Mouse (Mus musculus): Measurements from ENCODE around the gene Ccdc78.

Gene Ccdc78

GRCm38 (mm10) chr17:25810890-25811289 lies 24.5 kb downstream of the Ccdc78 start:
- no peak for DNase-seq (ENCODE audit: low spot score in 2 of 2)

GRCm38 (mm10) chr17:25813471-25813870 lies 27.1 kb downstream of the Ccdc78 start:
- DNase-seq (ENCODE audit: low spot score in 2 of 2), result peak; percentile 61 to 77

GRCm38 (mm10) chr17:25817662-25818061 lies 31.3 kb downstream of the Ccdc78 start:
- no peak for DNase-seq (ENCODE audit: low spot score in 2 of 2)

DNA sequence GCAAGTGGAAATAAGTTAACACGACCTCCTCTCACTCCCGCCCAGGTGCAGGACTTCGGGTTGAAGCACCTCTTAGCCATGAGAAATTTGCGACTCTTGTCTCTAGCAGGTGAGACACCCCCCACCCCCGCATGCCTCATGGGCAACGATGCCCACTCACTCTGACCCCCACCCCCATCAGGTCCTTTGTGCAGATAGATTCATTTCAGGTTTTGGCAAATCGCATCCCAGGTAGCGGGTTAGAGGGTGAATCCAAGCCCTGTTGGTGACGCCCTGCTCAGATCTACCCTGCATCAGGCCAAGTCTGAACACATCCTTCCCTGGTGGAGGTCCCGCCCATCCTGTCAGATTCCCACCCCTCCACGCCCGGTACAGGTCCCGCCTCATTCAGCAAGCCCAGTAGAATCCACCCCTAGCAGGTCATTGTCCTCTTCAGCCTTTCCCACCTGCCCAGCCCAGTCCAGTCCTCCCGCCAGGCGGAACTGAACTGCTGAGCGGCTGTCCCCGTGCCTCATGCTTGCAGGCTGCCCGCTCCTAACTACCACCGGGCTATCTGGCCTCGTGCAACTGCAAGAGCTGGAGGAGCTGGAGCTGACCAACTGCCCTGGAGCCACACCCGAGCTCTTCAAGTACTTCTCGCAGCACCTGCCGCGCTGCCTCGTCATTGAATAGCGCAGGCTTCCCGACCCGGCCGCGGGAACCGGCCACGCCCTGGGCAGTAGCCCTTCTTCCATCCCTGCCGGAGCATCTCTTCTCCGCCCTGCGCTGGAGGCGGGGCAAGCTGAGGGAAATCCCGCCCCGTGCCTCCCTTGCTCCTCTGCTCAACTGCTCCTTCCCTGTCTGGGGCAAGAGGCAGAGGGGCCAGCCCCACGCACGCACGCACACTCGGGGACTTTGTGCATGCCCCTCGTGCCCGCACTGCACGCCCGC lies 32.7 kb downstream of the Ccdc78 start:
- no peak for DNase-seq (ENCODE audit: low spot score in 2 of 2)

GRCm38 (mm10) chr17:25823452-25823851 lies 37.1 kb downstream of the Ccdc78 start, which contains the start of gene Wdr24:
Gene Wdr24, plus strand, starts transcription at chr17:25823627.
- DNase-seq (ENCODE audit: low spot score in 2 of 2), result peak; percentile 52 to 69

DNA sequence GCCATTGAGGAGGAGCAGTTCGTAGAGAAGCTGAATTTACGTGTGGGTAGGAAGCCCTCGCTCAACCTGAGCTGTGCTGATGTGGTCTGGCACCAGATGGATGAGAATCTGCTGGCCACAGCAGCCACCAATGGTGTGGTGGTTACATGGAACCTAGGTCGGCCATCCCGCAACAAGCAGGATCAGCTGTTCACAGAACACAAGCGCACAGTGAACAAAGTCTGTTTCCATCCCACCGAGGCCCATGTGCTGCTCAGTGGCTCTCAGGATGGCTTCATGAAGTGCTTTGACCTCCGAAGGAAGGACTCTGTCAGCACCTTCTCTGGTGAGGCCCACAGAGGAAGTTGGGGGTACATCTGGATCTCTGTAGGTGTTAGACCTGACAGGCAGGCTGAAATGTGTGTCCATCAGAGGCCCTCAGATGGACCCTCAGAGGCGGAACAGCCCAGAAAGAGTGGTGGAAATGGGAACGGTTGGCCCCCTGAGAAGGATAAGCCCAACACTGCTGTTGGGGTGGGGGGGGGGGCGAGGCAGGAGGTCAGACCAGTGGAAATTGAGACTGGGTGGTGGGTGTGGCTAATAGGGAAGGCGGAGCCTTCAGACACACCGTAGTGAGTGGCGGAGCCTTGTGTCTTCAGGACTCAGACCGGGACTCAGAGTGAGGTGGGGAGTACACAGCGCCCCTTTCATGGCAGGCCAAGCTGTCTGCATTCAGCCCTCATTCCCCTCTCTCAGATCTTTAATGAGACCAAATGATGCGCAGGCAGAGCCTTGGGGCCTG lies 38.2 kb downstream of the Ccdc78 start:
- DNase-seq (ENCODE audit: low spot score in 2 of 2), result no peak

- DNase-seq (ENCODE audit: low spot score in 2 of 2), result no peak
These were observed 38.9 kb downstream of the Ccdc78 start for GRCm38 (mm10) chr17:25825311-25825710.

- DNase-seq (ENCODE audit: low spot score in 2 of 2), result no peak
These were observed 39.7 kb downstream of the Ccdc78 start for GRCm38 (mm10) chr17:25825984-25826570.

GRCm38 (mm10) chr17:25827011-25827410 lies 40.6 kb downstream of the Ccdc78 start:
- DNase-seq (ENCODE audit: low spot score in 2 of 2), result no peak

DNA sequence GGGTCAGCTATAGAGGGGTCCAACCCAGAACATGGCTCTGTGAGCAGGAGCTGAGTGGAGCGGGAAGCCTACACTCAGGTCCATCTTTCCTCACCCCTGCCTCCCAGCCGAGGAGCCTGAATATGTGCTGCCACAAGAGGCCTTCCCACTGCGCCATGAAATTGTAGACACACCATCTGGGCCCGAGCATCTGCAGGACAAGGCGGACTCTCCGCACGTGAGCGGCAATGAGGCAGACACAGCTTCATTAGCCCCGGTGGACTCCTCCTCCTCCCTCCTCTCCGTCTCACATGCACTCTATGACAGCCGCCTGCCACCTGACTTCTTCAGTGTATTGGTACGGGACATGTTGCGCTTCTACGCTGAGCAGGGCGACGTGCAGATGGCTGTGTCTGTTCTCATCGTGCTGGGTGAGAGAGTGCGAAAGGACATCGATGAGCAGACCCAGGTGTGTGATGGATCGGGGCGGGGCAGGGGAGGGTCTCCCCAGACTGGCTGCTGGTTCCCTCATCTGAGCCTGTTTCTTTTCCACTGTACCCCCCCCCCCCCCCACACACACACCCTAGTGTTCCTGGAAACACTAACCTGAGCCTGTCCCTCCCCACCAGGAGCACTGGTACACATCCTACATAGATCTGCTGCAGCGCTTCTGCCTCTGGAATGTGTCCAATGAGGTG lies 41.3 kb downstream of the Ccdc78 start:
- DNase-seq (ENCODE audit: low spot score in 2 of 2), result no peak

DNA sequence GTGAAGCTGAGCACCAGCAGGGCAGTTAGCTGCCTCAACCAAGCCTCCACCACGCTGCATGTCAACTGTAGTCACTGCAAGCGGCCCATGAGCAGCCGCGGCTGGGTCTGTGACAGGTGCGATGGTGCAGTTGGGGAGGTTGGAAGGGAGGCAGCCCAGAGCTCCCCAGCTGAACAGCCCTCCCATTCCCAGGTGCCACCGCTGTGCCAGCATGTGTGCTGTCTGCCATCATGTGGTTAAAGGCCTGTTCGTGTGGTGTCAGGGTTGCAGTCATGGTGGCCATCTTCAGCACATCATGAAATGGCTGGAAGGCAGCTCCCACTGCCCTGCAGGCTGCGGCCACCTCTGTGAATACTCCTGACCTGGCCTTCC lies 41.8 kb downstream of the Ccdc78 start:
- no peak for DNase-seq (ENCODE audit: low spot score in 2 of 2)

DNA sequence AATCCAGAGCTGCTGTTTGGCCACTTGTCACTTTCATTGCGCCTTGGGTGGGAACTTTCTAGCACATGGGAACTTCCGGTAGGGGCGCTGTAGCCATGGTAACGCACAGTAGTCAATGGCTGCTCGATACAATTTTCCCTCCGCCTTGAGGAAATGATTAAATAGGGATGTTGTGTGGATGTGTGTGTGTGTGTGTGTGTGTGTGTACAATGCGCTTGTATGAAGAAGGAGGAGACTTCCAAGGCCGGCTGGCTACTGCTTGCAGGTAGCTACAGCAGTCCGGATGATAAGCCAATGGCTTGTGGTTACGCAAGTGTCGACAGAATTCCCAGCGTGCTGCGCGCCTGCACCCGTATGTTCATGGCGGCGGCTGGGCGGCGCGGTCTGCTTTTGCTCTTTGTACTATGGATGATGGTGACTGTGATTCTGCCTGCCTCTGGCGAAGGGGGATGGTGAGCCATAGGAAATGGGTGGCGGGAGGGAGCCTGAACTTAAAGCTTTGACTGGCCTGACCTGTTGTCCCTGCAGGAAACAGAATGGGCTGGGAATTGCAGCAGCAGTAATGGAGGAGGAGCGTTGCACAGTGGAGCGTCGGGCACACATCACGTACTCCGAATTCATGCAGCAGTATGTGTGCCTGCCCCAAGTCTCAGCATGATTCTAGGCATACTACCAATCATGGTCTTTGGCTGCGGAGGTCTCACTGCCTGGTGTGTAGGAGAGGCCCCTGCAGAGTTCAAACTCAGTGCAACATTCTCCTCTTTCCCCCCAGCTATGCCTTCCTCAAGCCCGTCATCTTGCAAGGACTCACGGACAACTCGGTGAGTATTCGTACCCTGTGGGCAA lies 42.6 kb downstream of the Ccdc78 start, which contains the start of gene Jmjd8:
Gene Jmjd8, plus strand, starts transcription at position 156 of the 846 bp plus-strand sequence.
- DNase-seq (ENCODE audit: low spot score in 2 of 2), result peak; percentile 48 to 61

- DNase-seq (ENCODE audit: low spot score in 2 of 2), result no peak
These were observed 43.2 kb downstream of the Ccdc78 start for GRCm38 (mm10) chr17:25829558-25830017.

GRCm38 (mm10) chr17:25830200-25830753 lies 43.9 kb downstream of the Ccdc78 start:
- DNase-seq (ENCODE audit: low spot score in 2 of 2), result no peak

DNA sequence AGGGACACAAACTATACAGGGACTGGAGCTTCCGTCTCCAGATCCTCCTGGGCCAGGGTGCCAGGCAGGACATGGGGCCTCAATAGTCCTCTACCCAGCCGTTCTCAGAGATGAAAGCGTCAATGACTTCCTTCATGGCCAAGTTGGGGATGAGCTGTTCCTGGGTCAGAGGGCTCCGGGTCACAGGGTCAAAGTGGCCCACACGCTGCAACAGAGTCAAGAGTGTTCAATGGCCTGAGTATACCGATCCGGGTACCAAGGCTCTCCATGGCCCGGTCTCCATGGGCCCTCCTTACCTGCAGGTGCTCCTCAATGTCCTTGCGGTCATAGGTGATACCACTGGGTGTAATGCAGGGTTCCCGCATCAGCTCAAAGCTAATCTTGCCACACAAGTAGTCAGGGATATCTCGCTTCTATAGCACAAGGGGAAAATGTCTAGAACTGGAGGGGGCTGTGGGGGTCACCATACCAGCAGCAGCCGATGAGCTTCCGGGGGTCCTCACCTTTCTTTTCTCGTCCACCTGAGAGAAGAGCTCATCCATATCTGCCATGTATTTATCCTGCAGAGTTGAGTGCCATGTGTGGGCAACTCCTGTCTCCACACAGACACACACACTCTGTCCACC lies 44.5 kb downstream of the Ccdc78 start:
- no peak for DNase-seq (ENCODE audit: low spot score in 2 of 2)

- no peak for DNase-seq (ENCODE audit: low spot score in 2 of 2)
These were observed 45.3 kb downstream of the Ccdc78 start for GRCm38 (mm10) chr17:25831451-25832281.

DNA sequence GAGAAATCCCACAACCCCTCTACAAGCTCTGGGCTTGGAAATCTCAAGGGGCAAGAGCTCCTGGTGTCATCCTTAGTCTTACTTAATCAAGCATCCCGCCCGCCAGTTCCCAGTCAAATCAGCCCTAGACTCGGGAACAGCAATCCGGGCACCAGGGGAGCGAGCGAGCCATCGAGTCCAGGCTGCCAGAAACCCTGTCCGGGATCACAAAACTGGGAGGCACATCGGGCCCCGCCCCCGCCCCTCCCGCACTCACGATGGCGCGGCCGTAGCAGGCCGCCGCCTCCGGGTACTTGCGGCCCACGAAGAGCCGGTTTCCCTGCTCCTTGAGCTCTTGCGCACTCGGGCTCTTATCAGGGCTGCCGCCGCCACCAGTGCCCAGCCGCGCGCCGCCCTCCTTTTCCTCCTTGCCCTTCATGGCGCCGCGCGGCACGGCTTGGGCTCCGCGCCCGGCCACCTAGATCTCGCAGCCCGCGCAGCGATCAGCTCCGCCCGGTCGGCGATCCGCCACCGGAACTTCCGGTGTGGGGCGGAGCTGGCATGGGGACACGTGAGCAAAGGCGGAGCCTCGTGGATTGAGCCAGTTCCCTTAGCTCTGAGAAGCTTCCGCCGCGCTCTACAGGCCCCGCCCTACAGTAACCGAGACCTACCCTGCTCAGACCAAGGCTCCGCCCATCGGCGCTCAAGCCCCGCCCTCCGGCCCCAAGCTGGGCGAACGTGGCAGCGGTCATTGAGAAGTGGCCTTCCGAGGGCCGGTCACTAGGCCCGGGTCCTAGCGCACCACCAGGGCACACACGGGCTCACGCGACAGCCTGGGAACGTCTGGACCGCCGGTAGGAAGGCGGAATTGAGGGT lies 46.3 kb downstream of the Ccdc78 start:
- DNase-seq (ENCODE audit: low spot score in 2 of 2), result peak; percentile 98

DNA sequence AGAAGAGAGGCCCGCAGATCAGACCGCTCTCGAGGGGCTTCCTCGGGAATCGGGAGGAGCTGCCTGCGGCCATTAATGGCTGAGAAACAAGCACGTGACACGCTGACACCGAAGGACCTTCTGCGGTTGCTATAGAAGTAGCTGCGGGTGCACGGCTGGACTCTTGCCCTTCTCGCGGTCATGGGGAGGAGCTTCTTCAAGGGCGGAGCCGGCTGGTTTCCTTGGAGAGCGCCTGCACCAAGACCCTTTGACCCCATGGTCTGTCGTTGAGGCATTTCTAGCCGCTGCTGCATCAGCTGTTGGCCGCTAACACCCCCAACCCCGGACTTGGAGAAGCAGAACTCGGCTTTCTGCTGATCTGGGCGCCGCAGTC lies 46.9 kb downstream of the Ccdc78 start, which contains the start of gene Stub1:
Gene Stub1, minus strand, starts transcription at position 114 of the 373 bp plus-strand sequence.
- peak; percentile 57 to 60 for DNase-seq (ENCODE audit: low spot score in 2 of 2)

All from spleen, postnatal 14 days (tissue).